Mouse (Mus musculus): ENCODE measurements at regions not wholly inside any gene's neighbourhood (a gene's known extent, or its start where the extent isn't known, plus 50 kb on each side); places are given as distances from the start of the nearest gene placed in this dataset.

DNA sequence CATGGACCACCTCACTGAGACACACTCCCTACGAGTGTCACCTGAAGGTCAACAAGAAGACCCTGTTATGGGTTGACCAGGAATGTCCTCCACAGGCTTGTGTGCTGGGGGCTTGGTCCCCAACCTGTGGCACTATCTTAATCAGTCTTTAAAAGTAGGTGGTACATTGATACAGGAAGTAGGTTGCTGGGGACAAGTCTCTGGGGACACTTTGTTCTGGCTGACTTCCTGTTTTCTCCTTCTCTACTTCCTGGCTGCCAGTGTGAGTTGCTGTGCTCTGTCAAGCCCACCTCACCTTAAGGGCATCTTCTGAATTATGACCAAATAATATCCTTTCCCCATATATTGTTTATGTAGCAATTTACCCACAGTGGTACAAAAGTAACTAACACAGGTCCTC, 96.1 kb downstream of the Cct6b start:
- Histone ChIP-seq H3K27ac (ENCODE audit: control insufficient read depth, low read depth, low read length) (no peak overlapping the region), H3K4me3 (ENCODE audit: control insufficient read depth in 1 of 2, insufficient read depth in 1 of 2, low read depth in 2 of 2, low read length in 2 of 2) (no peak overlapping the region), H3K27me3 (ENCODE audit: control insufficient read depth in 1 of 2, insufficient read depth in 2 of 2, low read length in 2 of 2) (no peaks in the 10 kb centered on the region), H3K9me3 (replicated peaks; ENCODE audit: insufficient read depth, low read length) (no peaks in the 10 kb centered on the region), H3K79me2 (ENCODE audit: control insufficient read depth, insufficient read depth, low read length, poor library complexity) (no peaks in the 10 kb centered on the region; the same call in 1 of the 2 replicates), H3K36me3 (ENCODE audit: control insufficient read depth in 1 of 2, insufficient read depth in 2 of 2, low read length in 2 of 2) (no peaks in the 10 kb centered on the region), H3K9ac (ENCODE audit: control insufficient read depth, low read depth, low read length, poor library complexity, severe bottlenecking) (no peak overlapping the region), H3K4me1 (ENCODE audit: control insufficient read depth in 1 of 2, insufficient read depth in 2 of 2, low read length in 2 of 2) (no peaks in the 10 kb centered on the region)
- DNase-seq (ENCODE audit: low read depth, low spot score) = no peak
- TF ChIP-seq ZMIZ1 (IDR thresholded peaks at IDR 0.05; ENCODE audit: low read depth, low read length) = no peak
- no peak for TF ChIP-seq HCFC1 (IDR thresholded peaks at IDR 0.05; ENCODE audit: low read depth, low read length)
- no peak for TF ChIP-seq MAZ (IDR thresholded peaks at IDR 0.05; ENCODE audit: low read depth, low read length)
- no peak for TF ChIP-seq JUND (IDR thresholded peaks at IDR 0.05; ENCODE audit: low read depth, low read length)
- no peak for TF ChIP-seq ZKSCAN1 (IDR thresholded peaks at IDR 0.05; ENCODE audit: low read depth, low read length)

GRCm38 (mm10) chr11:82664076-82664475, 100.0 kb downstream of the Cct6b start:
- H3K27ac ChIP-seq (ENCODE audit: control insufficient read depth, low read depth, low read length) = no peak overlapping the region
- H3K4me3 ChIP-seq (ENCODE audit: control insufficient read depth in 1 of 2, insufficient read depth in 1 of 2, low read depth in 2 of 2, low read length in 2 of 2) = no peak overlapping the region
- no peak for DNase-seq (ENCODE audit: low read depth, low spot score)
- no peaks in the 10 kb centered on the region for H3K4me1 ChIP-seq (ENCODE audit: control insufficient read depth in 1 of 2, insufficient read depth in 2 of 2, low read length in 2 of 2)
- TF ChIP-seq UBTF (IDR thresholded peaks at IDR 0.05; ENCODE audit: borderline replicate concordance, insufficient read depth, low read depth, low read length) = no peak
- TF ChIP-seq CHD1 (IDR thresholded peaks at IDR 0.05; ENCODE audit: low read depth, low read length) = no peak
- no peak for TF ChIP-seq ZNF384 (IDR thresholded peaks at IDR 0.05; ENCODE audit: low read depth, low read length)
- no peak for TF ChIP-seq TCF12 (IDR thresholded peaks at IDR 0.05; ENCODE audit: low read depth, low read length)
- no peak for TF ChIP-seq MAFK (IDR thresholded peaks at IDR 0.05; ENCODE audit: borderline replicate concordance, low read depth, low read length)
- no peak for TF ChIP-seq MAX (IDR thresholded peaks at IDR 0.05; ENCODE audit: low read length)
- TF ChIP-seq NRF1 (IDR thresholded peaks at IDR 0.05; ENCODE audit: insufficient read depth, low read depth, low read length, poor library complexity, severe bottlenecking) = no peak
- TF ChIP-seq EP300 (IDR thresholded peaks at IDR 0.05; ENCODE audit: low read depth in 1 of 2, low read length in 2 of 2) = no peak
- TF ChIP-seq ELF1 (IDR thresholded peaks at IDR 0.05; ENCODE audit: low read depth, low read length) = no peak
- no peak for TF ChIP-seq ZKSCAN1 (IDR thresholded peaks at IDR 0.05; ENCODE audit: low read depth, low read length)
- no peak for TF ChIP-seq TAL1 (IDR thresholded peaks at IDR 0.05; ENCODE audit: low read length)
- no peak for TF ChIP-seq KAT2A (conservative IDR thresholded peaks at IDR 0.05; ENCODE audit: low read depth, low read length)
- no peak overlapping the region for H3K9ac ChIP-seq (ENCODE audit: control insufficient read depth, low read depth, low read length, poor library complexity, severe bottlenecking)
- H3K9me3 ChIP-seq (replicated peaks; ENCODE audit: insufficient read depth, low read length) = no peaks in the 10 kb centered on the region
- no peaks in the 10 kb centered on the region for H3K27me3 ChIP-seq (ENCODE audit: control insufficient read depth in 1 of 2, insufficient read depth in 2 of 2, low read length in 2 of 2)
- no peaks in the 10 kb centered on the region; the same call in 1 of the 2 replicates for H3K79me2 ChIP-seq (ENCODE audit: control insufficient read depth, insufficient read depth, low read length, poor library complexity)
- no peaks in the 10 kb centered on the region for H3K36me3 ChIP-seq (ENCODE audit: control insufficient read depth in 1 of 2, insufficient read depth in 2 of 2, low read length in 2 of 2)

Data from MEL (cell line).